Mouse (Mus musculus): ENCODE results near the gene Lrpap1. TPM values are rescaled to one million over a fixed set of nuclear protein-coding genes. Genes with fewer than 3 reads are reported as not detected.

Lrpap1 gene
- polyA plus RNA-seq (2015; fragmentation: Nextera tagmentation; extraction: Ambion mirVana) = 150 and 155 TPM in 2 replicates

DNA sequence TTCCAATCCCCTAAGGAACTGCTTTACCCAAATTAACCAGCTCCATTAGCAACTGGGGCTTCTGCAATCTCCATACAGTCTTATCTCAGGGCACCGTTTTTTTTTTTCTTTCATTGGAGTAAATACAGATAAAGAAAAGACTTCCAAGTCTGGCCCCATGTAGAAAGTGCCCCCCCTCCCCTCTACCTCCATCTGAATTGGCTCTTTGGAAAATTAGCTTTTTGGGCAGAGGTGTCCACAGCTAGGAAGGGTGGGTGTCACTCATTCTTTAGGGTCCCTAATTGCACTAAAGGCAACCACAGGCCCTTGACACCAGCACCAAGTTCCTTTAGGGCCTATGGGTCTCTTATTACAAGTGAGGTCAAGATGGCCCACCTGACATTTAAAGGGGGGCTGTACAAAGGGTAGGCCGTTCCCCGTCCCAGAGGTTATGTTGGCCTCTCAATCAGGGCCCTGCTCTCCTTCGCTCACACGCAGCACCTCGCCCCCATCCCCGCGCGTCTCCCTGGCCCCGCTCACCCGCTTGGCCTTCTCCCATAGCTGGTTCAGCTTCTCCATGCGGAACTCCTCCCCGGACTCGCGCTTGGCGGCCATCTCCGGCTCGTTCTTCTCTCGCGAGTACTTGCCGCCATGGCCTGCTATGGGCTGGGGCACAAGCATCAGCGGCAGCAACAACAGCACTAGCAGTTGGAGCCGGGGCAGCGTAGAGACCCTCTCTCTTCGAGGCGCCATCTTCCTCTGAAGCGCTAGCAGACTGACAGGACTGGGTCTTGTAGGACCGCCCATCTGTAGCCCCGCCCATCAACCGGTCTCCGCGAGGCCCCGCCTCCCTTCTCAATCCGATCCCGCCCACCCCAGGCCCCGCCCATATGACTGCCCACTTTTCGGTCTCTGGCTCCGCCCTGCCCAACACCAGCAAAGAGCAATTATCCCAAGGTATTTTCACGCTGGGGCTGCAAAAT is at the start of gene Lrpap1:
TSS of gene Lrpap1 (minus strand) at position 807 of the 962 bp plus-strand sequence.
- peak within 1 kb of the TSS; percentile 87 for H3K4me3 ChIP-seq (replicated peaks)
- peak within 1 kb of the TSS; percentile 78 for H3K4me2 ChIP-seq
- peaks cover 30% of the 10 kb centered on the region for H3K4me1 ChIP-seq
- H3K27me3 ChIP-seq (replicated peaks) = no peaks in the 10 kb centered on the region
- H3K9ac ChIP-seq (replicated peaks) = peak within 1 kb of the TSS; percentile 90
- peaks cover 22% of the 10 kb centered on the region for H3K36me3 ChIP-seq
- under 1% methylated on average over 39 of the region's 39 CpGs for WGBS
- H3K27ac ChIP-seq (replicated peaks) = peak within 1 kb of the TSS; percentile 88
- peak; percentile 97 for ATAC-seq (ENCODE audit: low FRiP score)
- H3K9me3 ChIP-seq (replicated peaks) = no peaks in the 10 kb centered on the region

DNA sequence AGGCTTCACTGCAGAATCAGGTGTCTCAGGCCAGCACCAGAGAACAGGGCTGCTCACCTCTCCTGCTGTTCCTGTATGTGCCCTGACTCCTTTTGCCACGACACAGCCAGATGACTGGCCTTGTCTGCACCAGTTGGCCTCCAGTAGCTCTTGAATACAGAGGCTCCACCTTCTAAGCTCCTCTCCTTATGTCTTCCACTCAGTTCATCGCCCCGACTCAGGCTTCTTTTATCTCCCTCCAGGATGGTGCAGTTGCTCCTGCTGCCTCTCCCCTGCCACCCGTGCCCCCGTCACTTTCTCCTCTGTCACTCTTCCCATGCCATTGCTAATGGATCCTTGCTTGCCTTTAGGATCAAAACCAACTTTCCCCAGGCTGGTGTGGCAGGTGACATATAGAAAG is 44.4 kb upstream of the Lrpap1 start:
- WGBS = 87% methylated on average over 5 of the region's 5 CpGs
- Histone ChIP-seq H3K9ac (replicated peaks) (no peak overlapping the region), H3K4me1 (peaks cover 11% of the 10 kb centered on the region), H3K9me3 (replicated peaks) (no peaks in the 10 kb centered on the region), H3K27ac (replicated peaks) (no peak overlapping the region), H3K4me2 (no peak overlapping the region), H3K27me3 (replicated peaks) (no peaks in the 10 kb centered on the region), H3K4me3 (replicated peaks) (no peak overlapping the region), H3K36me3 (no peaks in the 10 kb centered on the region)
- ATAC-seq (ENCODE audit: low FRiP score) = no peak

DNA sequence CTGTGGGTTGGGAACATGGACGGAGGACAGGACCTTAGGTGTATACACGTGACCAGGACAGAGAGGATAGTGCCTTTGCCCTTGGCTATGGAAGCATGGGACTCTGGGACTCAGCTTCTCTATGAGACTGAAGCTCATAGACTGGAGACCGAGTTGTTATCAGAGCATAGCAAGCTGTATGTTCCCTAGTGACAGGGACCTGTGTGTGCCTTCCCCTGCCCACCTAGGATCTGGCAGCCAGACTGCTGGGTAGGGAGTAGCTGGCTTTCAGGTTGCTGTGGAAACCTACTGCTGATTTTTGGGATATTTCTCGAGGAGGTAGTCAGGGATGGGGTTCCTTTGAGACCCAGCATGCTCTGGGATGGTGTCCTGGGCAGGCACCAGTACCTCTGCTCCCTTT is 44.0 kb upstream of the Lrpap1 start:
- Histone ChIP-seq H3K4me2 (no peak overlapping the region), H3K4me3 (replicated peaks) (no peak overlapping the region), H3K36me3 (no peaks in the 10 kb centered on the region), H3K9me3 (replicated peaks) (no peaks in the 10 kb centered on the region), H3K27ac (replicated peaks) (no peak overlapping the region), H3K9ac (replicated peaks) (no peak overlapping the region), H3K4me1 (peaks cover 11% of the 10 kb centered on the region), H3K27me3 (replicated peaks) (no peaks in the 10 kb centered on the region)
- WGBS = 77% methylated on average over 4 of the region's 4 CpGs
- no peak for ATAC-seq (ENCODE audit: low FRiP score)

DNA sequence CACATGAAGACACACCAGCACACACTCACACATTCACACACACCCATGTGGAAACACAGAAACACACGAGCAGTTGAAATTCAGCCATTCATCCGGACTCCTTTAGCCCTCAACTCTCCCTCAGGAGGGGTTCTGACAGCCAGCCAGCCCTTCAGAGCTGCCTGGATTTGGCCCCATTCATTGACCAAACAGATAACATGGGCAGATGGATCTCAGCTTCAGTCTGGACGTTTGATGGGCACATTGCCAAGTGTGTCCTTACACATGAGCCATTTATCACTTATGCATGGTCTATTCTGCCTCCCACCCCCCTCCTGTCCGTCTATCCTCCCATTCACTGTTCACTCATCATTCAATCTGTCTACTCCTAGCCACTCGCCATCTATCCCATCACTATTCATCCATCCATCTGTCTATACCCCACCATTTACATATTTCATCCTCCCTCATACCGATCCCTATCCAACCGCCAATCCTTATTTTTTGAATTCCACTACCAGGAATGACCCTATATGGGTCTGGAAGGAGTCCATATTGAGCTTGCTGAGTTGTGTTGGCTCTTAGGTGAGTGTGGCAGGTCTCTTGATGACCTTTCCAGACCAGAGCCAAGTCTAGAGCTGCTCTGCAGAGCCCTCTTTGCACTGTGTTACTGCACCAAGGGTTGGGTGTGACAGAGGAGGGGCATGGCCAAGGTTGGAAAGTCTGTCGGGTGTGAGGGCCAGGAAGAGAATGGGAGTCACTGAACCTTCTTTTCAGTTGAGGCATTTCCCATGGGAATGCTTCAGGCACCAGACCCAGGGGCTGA is 42.6 kb upstream of the Lrpap1 start:
- no peaks in the 10 kb centered on the region for H3K27me3 ChIP-seq (replicated peaks)
- 49% methylated on average over 8 of the region's 8 CpGs for WGBS
- no peak overlapping the region for H3K4me3 ChIP-seq (replicated peaks)
- H3K27ac ChIP-seq (replicated peaks) = no peak overlapping the region
- ATAC-seq (ENCODE audit: low FRiP score) = no peak
- H3K4me2 ChIP-seq = no peak overlapping the region
- peaks cover 11% of the 10 kb centered on the region for H3K4me1 ChIP-seq
- no peak overlapping the region for H3K9ac ChIP-seq (replicated peaks)
- H3K9me3 ChIP-seq (replicated peaks) = no peaks in the 10 kb centered on the region
- H3K36me3 ChIP-seq = no peaks in the 10 kb centered on the region

DNA sequence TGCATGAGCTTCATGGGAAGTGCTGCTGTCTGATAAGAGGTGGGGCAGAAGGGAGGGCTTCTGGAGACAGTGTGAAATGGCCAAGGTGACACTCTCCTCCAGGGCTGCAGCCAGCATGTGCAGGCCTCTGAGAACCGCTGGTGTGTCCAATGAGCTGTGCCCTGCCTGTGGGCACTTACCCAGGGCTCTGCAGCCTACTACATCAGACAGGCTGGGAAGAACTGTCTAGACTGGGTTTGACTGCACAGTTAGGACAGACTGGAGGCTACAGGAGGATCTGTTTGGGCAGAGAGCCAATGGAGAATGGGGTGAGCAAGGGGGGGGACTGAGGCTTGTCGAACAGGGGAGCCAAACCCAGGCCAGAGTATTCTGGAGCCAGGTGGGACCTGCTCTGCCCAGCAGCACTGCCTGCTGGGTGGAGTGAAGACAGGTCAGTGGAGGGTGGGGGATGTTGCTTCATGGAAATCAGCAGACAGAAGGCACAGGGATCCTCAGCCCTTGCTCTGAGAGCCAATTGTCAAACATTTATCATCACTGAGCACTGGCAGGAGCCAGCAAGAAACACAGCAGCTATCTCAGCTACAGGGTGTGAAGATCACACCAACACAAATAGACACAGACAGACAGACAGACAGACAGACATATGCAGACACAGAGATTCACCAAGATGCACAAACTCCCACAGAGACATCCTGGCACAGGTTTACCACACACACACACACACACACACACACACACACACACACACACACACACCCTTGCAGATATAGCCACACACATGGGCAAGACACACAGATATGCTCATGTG is 41.8 kb upstream of the Lrpap1 start:
- Histone ChIP-seq H3K4me1 (peaks cover 11% of the 10 kb centered on the region), H3K4me2 (no peak overlapping the region), H3K27ac (replicated peaks) (peak overlapping the region; percentile 34; the same call in 1 of the 2 replicates), H3K4me3 (replicated peaks) (no peak overlapping the region), H3K9ac (replicated peaks) (no peak overlapping the region), H3K36me3 (no peaks in the 10 kb centered on the region), H3K27me3 (replicated peaks) (no peaks in the 10 kb centered on the region), H3K9me3 (replicated peaks) (no peaks in the 10 kb centered on the region)
- 50% methylated on average over 2 of the region's 2 CpGs for WGBS
- ATAC-seq (ENCODE audit: low FRiP score) = no peak

DNA sequence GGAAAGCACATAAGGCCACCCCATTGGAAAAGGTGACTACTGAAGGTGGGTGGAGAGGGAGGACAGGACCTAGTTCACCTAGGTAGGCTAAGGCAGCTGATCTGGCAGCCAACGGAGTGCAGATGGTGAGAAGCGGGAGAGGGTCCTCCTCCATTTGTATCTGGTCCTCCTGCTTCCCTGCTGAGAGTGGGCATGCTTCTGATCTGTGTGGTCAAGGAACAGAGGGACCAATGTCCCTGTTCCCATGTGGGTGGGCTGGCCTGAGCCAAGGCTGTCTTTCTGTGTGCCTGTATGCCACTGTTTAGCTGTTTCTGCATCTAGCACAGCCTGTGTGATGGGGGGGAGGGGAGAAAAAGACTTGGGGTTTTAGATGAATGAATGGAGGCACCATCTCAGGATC is 41.2 kb upstream of the Lrpap1 start:
- ATAC-seq (ENCODE audit: low FRiP score) = no peak
- H3K27ac ChIP-seq (replicated peaks) = peak overlapping the region; percentile 34; the same call in 1 of the 2 replicates
- H3K9ac ChIP-seq (replicated peaks) = no peak overlapping the region
- H3K4me3 ChIP-seq (replicated peaks) = no peak overlapping the region
- H3K4me1 ChIP-seq = peaks cover 11% of the 10 kb centered on the region
- 71% methylated on average over 2 of the region's 2 CpGs for WGBS
- H3K36me3 ChIP-seq = no peaks in the 10 kb centered on the region
- no peaks in the 10 kb centered on the region for H3K27me3 ChIP-seq (replicated peaks)
- H3K4me2 ChIP-seq = no peak overlapping the region
- no peaks in the 10 kb centered on the region for H3K9me3 ChIP-seq (replicated peaks)

DNA sequence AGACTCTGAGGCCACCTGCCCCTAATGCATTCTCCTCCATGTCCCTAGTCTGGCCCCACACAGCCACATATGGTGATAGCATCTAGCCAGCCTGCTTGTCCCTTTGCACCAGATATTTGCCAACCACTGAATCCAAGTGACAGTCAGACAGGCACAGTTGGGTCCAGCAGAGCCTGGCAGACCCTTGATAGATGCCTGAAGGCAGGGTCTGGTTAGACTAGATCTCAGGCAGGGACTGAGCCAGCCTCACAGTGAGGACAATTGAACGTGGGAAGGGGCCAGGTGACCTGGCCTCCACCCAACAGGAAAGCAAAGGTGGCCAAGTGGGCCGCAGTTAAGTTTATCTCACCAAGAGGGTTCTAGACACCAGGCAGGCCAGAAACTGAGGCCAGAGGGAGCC is 39.1 kb upstream of the Lrpap1 start:
- Histone ChIP-seq H3K27ac (replicated peaks) (no peak overlapping the region), H3K4me1 (peaks cover 11% of the 10 kb centered on the region), H3K4me3 (replicated peaks) (no peak overlapping the region), H3K36me3 (no peaks in the 10 kb centered on the region), H3K9me3 (replicated peaks) (no peaks in the 10 kb centered on the region), H3K9ac (replicated peaks) (no peak overlapping the region), H3K4me2 (no peak overlapping the region), H3K27me3 (replicated peaks) (no peaks in the 10 kb centered on the region)
- ATAC-seq (ENCODE audit: low FRiP score) = no peak
- 85% methylated on average over 2 of the region's 2 CpGs for WGBS

DNA sequence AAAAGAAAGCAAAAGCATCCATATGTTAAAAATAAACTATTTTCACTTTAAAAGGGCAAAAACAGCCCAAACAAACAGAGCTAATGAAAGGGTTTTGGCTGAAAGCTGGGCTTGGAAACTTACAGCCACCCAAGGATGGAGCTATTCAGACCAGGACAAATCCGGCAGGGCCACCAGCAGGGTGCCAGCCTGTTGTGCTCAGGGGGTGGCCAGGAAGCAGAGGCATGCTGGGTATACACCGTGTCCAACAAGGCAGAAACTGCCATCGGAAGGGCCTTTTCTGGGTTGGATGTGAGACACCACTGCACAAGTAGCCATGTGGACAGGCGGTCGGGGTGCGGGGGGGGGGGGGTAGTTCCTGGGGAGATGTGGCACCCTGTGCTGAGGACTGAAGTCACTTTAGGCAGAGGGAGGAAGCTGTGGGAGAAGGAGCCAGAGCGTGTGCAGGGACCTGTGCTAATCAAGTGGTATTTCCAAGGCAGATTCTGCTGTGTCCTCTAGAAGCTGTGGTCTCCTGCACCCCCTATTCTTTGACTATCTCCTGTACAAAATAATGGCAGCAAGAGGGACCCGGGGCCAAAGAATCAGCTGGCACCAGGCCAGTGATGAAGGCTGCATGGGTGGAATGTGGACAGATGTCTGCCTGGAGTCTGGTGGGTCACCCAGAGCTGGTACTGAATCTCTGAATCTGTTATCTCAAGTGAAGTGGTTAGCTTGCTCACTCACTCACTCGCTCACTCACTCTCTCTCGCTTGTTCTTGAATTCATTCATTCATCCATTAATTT is 38.1 kb upstream of the Lrpap1 start:
- no peak for ATAC-seq (ENCODE audit: low FRiP score)
- H3K9me3 ChIP-seq (replicated peaks) = no peaks in the 10 kb centered on the region
- WGBS = 58% methylated on average over 10 of the region's 10 CpGs

DNA sequence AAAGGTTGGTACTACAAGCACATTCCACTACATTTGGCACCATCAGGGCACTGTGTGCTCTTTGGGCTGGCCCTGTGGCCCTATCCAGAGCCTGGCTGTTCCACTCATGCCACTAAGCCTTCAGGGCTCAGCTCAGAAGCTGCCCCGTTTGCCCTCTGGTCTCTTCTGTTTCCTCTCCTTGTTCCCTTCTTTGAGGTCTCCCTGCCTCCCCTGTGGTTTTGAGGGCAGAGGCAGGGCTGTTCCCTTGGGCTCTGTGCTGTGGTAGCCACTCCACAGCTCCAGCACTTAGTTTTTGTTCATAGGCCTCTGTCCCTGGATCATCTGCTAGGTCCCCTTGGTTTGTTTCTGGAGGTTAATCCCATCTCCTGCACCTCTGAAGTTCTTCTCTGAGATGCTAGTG is 37.3 kb upstream of the Lrpap1 start:
- no peak overlapping the region for H3K9ac ChIP-seq (replicated peaks)
- H3K36me3 ChIP-seq = no peaks in the 10 kb centered on the region
- 60% methylated on average over 1 of the region's 1 CpGs for WGBS
- no peak overlapping the region for H3K4me3 ChIP-seq (replicated peaks)
- no peak for ATAC-seq (ENCODE audit: low FRiP score)
- H3K4me2 ChIP-seq = no peak overlapping the region
- peaks cover 16% of the 10 kb centered on the region for H3K4me1 ChIP-seq
- H3K27ac ChIP-seq (replicated peaks) = no peak overlapping the region
- no peaks in the 10 kb centered on the region for H3K27me3 ChIP-seq (replicated peaks)
- no peaks in the 10 kb centered on the region for H3K9me3 ChIP-seq (replicated peaks)

More for the DNA sequence above, 38.1 kb upstream of the Lrpap1 start:
- Histone ChIP-seq H3K4me3 (replicated peaks) (no peak overlapping the region), H3K4me1 (peaks cover 12% of the 10 kb centered on the region), H3K27me3 (replicated peaks) (no peaks in the 10 kb centered on the region), H3K9ac (replicated peaks) (no peak overlapping the region), H3K4me2 (no peak overlapping the region), H3K36me3 (no peaks in the 10 kb centered on the region), H3K27ac (replicated peaks) (no peak overlapping the region)

DNA sequence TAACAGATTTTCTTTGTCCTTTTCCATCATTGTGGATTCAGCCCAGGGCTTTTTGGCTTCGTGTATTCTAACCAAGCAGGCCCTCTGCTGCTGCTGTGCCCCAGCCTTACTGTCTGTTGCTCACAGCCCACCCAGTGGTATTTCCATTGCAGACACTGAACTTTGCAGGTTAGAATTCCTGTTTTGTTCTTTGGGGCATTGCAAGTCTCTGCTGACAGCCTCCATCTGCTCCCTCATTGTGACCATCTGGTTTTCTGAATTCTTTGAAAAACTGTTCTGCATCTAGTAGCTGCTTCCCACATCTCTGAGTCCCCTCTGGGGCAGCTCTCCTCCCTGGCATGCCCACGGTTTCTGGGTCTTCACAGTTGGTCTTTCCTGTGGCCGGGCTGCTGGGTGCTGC is 35.8 kb upstream of the Lrpap1 start:
- peaks cover 5% of the 10 kb centered on the region; the same call in 1 of the 2 replicates for H3K4me1 ChIP-seq
- no peak for ATAC-seq (ENCODE audit: low FRiP score)
- no peaks in the 10 kb centered on the region for H3K36me3 ChIP-seq
- no peak overlapping the region for H3K9ac ChIP-seq (replicated peaks)
- WGBS = 44% methylated on average over 3 of the region's 3 CpGs
- H3K27ac ChIP-seq (replicated peaks) = no peak overlapping the region
- H3K9me3 ChIP-seq (replicated peaks) = no peaks in the 10 kb centered on the region
- H3K27me3 ChIP-seq (replicated peaks) = no peaks in the 10 kb centered on the region
- no peak overlapping the region for H3K4me3 ChIP-seq (replicated peaks)
- H3K4me2 ChIP-seq = no peak overlapping the region
